Mouse (Mus musculus): ENCODE measurements around the gene Psmb4. TPM values are rescaled to one million over a fixed set of nuclear protein-coding genes. Genes with fewer than 3 reads are reported as not detected.
A peak's percentile ranks its signal among the peaks of the same experiment; 100 is the strongest.
"Not testable (repeated sequence)": the region's sequence is repeated elsewhere in the genome, so short reads cannot be mapped to it uniquely, and the experiment has no call there.

Gene Psmb4
- 100 to 1,000 TPM; 275 to 292 TPM for total RNA-seq (2021)

DNA sequence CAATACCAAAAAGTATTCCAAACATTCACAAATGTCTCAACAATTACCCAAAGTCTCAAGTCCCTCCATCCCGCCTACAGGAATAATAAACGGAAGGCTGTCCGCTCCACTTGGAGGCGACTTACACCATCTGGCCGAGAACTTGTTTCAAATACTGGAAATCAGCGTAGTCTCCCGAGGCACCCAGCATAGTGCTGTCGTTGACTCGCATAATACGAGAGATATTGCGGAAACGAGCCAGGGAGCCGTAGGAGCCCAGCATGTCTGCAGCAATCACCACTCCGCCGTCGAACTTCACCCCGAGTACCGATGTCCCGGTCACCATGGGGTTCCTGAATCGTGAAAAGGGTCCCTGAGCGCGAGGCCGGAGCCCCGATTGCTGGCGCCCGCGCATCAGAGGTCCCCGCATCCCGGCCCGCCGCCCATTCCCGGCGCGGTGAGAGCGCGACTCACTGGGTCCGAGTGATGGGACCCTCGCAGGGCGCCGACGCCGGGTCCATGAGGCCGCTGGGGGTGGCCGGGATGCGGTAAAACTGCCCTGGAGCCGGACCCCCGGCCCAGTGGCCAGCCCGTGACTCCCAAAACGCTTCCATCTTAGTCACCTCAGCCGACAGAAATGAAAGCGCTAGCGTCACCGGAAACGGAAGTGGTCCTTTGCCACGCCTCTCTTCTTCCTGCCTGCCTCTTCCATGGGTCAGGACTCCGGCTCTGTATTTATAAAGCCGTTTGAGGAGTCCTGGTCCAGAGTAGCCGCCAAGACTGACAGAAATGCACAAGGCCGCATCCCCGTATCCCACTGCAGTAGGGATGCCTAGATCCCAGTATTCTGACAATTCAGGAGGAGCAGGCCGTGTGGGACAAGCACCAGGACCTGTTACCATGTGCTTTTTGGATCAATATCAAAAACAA is at the start of gene Psmb4:
Gene Psmb4 (minus strand): TSS at position 646 of the 909 bp plus-strand sequence.
- DNase-seq, result peak; percentile 85

DNA sequence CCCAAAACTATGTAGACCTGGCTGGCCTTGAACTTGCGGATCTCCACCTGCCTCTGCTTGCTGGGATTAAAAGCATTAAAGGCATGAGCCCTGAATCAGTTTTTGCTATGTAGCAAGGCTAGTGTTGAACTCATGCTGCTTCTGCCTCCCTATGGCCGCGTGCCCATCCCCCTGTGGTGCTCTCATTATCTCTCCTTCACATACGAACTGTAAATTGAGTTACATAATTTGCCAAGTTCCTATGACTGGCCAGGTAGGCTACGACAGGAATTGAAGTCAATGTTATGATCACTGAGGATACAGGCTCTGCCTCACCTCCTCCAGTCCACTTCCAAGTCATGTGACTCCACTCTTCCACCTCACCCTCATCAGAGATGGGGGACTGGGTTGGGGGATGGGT is 49.4 kb upstream of the Psmb4 start:
- not testable (repeated sequence) for DNase-seq

DNA sequence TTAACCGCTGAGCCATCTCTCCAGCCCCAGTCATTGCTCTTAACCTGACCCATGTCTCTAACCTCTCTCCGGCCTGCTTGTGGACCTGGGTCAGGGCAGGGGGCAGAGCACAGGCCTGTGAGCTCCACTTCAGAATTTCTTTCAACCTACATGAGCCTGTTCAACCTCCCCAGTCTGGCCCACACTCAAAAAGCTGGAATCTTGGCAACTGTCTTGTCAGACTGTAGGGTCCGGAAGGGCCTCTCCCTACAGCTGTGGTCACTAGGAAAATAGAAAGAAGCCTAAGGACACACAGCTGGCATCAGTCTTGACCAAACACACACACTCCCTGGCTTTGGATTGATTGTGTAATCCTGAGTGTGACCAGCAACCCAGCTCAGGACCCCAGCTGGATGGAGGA is 48.6 kb upstream of the Psmb4 start:
- not testable (repeated sequence) for DNase-seq

DNA sequence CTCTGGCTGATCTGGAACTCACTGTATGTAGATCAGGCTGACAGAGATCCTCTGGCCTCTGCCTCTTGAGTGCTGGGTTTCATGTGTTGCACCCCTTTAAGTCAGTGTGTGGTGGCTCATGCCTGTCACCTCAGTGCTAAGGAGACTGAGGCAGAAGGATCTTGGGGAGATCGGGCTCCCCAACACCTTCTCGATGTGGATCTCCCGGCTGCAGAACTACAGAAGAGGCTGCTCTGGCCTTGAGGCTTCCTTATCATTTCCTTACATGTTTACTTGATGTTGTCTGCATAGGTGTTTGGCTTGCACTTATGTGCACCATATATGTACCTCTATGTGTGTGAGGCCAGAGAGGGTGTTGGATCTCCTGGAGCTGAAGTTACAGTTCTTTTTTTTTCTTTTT is 47.8 kb upstream of the Psmb4 start:
- not testable (repeated sequence) for DNase-seq

DNA sequence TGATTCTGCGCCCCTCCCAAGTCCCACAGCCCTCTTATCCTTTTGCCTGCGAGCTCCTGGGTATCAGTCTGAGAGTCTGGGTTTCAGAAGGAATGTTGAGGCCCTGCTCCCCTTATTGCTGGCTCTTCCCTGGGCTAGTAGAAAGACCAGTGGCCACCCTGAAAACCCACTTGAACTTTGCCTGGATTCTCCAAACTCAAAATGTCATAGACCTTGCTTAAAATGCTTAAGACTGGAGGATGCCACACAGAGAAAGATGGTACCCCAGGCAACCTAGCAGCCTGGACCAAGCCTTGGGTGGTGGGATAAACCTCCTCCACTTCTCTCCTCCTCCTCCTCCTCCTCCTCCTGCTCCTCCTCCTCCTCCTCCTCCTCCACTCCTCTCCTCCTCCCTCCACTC is 46.8 kb upstream of the Psmb4 start:
- not testable (repeated sequence) for DNase-seq

DNA sequence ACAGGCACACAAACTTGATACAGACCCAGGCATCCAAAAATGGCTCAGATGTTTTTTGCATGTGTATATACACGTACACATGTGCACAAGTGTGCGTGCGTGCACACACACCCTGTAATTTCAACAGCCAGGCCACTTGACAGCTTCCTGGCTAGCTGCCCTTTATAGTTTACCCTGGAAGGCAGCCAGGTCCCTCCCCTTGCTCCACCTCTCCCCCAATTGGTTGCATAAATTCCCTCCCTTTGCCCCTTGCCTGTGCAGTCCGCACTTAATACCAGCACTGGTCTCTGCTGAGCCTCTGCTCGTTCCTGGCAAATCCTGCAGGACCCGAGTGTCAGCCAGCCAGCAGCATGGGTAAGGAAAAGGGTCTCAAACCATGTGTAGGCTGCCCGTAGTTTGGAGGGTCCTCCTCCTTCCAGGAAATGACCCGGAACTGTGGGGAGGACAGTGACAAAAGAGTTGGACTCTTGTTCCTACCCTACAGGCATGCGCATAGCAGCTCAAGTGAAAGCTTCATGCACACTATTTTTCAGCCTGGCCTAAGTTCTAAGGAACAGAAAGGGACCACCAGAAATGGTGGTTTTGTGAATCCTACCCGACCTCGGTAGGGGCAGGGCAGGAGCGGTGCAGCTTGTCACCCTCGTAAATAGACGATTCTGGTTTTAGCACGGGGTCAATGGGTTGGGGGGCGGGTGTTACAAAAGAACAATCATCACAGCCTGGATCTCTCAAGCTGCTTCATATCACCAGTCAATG is 46.2 kb upstream of the Psmb4 start, which contains the start of gene Selenbp1:
Gene Selenbp1 (plus strand): TSS at position 248 of the 756 bp plus-strand sequence.
- DNase-seq, result peak; percentile 48 to 64

DNA sequence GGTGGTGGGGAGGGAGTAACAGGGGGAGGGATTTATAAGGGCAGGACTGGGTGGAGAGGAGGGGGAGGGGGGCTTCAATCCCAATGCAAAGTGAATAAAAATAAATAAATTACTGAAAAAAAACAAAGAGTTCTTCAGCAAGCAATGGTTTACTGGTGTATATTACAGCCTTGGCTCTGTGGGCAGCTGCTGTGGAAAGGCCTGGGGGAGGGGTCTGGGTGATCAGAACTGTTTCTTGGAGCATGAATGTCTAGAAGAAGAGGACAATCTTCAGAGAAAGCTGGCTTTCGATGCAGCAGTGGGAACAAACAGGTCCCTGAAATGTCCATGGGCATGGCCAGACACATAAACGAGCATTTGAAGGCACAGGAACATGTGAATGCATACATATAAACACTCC is 45.5 kb upstream of the Psmb4 start:
- not testable (repeated sequence) for DNase-seq

DNA sequence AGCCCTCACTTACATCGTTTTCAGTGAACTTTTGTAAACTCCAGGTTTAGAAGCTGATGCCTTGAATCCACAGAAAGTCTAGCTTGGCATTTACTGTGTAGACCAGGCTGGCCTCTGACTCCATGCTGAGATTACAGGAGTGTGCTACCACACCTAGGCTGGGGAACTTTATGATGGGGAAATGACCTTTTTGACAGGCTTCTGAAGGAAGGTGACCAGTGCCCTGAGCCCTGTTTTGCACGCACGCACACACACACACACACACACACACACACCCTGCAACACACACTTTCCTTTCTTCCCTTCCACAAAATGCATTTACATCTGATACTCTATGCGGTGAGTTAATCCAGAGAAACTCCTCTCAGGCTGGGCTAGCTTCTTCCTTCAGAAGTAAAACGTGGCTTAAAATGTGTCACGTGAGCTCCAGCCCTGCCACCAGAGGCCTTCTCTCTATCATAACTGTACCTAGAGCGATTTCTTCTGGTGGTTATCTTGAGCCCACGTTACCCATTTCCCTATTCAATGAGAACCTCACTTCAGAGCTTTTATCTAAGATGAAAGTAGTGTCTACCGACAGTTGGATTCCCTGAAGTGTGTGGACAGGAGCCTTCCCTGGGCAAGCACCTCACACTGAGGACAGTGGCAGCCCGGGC is 44.8 kb upstream of the Psmb4 start:
- DNase-seq, result not testable (repeated sequence)

DNA sequence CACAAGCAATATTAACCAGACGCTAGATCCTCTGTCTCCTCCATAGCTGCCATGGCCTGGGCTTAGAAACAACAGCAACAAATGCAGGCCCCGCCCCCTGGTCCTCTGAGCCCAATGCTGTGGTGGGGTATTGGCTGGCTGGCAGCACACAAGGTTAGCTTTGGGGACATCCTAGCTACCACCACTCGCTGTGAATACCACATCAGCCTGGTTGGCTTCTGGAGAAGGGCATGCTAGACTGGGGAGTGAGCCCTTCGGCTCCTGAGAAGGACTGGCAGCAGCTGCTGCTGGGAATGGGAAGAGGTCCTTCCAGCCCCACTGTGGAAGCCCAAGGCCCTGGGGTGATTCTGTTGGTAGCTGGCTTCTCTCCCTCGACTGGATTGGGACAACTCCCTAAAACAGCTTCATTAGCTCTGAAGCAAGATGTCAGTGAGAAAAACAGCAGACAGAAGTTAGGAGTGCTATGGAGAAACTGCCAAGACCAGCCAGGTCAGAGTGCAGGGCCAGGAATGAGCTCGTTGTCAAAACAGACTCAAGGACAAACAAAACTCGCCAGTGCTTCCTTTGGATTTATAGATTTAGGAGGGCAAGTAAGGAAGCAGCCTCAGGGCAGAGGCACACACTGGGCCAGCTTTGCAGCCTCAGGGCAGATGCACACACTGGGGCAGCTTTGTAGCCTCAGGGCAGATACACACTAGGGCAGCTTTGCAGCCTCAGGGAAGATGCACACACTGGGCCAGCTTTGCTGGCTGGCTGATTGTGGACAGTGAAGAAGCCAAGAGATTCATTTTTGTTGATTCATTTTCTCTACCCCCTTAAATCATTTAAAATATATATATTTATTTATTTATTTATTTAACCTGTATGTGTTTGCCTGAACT is 43.9 kb upstream of the Psmb4 start:
- DNase-seq, result not testable (repeated sequence)

DNA sequence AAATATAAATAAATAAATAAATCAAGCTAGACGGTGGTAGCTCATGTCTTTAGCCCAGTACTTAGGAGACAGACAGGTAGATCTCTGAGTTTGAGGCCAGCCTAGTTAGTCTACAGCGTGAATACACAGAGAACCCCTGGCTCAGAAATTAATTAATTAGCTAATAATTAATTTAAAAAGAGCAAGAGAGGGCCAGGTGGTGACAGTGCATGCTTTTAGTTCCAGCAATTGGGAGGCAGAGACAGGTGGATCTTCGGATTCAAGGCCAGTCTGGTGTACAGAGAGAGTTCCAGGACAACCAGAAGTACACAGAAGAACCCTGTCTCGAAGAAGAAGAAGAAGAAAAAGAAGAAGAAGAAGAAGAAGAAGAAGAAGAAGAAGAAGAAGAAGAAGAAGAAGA is 42.2 kb upstream of the Psmb4 start:
- DNase-seq, result not testable (repeated sequence)

DNA sequence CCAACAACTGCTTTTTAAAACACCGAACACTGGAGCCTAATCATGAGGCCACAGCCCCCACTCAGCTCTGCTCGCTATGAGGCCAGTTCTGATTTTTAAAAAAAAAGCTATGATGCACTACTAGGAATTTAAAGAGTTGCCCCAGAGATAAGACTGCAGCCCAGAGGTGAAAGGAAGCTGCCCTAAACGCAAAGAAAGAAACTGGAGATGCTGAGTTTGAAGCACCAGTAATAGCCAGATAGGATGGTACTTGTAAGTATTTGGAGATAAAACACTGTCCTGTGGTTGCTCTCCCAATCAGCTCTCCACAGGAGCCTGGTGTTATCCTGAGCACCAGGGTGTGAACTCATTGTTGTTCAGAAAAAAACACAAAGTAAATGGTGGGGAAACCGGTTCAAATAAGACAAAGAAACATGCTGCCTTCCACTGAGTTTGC is 39.6 kb upstream of the Psmb4 start:
- not testable (repeated sequence) for DNase-seq

DNA sequence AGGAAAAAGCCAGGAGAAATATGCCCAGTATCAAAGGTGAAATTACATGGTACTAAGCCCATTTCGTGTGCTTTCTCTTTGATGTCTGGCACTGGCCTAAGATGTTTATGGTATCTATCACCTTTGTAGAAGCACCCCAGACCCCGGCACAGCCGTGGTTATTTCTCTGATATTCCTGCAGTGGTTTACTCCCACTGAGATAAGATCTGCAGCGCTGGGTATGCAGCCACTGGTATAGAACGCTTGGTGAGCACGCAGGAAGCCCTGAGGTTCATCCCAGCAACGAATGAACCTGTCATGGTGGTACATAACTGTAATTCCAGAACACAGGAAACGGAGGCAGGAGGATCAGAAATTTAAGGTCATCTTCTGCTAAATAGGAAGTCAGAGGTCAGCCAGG is 37.9 kb upstream of the Psmb4 start:
- DNase-seq, result no peak

DNA sequence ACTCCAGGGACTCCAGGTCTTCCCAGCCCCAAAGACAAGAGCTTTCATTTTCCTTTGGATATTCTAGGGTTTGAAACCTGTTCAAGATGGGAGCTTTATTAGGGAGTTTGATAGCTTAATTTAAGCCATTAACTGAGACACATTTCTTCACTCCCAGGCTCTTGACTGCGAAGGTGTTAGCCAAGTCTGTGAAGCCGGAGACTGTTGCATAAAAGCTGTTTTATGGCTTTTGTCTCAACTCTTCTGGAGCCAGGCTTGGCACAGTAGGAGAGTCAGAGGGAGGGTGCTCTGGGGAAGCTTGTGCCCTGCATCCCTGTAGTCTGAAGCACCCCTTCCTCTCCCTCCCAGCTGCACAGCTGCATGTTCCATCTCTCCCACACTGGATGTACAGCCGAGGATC is 35.6 kb upstream of the Psmb4 start:
- no peak for DNase-seq

DNA sequence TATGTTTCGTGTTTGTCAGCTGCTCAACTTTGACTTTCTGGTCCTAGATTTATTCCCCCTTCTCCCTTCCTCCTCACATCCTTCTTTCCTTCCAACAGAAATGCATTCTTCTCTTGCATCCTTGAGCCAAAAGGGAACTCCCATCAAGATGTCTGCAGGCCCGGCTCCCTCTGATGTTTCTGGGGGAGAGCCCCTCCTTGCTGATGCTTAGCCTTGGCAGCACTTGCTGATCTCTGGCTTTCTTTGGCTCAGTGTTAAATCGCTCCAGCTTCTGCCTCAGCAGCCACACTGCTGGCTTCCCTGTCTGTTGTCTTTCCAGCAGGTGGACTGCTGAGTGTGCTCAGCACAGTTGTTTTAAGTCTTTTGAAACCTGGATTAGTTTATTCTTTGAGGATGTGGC is 34.3 kb upstream of the Psmb4 start:
- no peak for DNase-seq

DNA sequence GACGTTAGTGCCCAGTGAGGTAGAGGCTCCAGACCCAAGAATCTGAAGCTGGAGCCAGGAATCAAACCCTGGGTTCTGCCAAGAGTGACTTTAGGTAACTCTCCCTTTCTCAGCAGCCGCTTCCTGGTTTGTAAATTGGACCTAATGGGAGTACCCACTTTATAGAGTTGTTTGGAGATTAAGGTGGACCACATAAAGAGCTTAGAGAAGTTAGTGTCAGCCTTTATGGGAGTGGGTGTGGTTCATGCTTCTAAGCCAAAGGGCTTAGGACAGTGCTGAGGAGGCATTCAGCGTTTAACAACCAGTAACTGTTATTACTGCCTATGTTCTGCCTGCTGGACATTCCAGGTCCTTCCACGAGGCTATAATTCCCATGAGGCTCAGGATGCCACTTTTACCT is 32.1 kb upstream of the Psmb4 start:
- no peak for DNase-seq

DNA sequence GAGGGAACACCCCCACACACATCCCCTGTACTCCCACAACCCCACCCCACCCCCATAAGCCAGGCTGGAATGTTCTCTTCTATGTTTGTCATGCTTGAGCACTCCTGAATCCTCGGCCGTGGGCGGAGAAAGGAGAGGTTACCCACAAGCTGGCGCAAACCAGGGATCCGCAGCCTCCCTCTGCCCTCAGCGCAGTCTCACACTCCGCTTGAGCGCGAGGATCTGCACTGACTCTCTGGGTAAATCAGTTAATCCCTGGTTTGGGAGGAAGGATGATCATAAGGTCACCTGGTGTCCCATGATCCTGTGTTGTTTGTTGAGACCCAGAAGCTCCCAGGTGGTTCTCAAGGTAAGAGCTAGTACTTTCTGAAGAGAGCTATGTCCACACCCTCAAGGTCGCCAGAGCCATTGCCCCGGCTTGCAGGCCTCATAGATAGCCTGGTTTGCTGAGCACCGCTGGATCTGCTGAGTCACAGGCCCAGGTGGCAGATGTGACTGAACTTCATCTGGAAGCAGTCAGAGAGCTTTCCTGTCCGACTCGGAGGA is 31.1 kb upstream of the Psmb4 start:
- DNase-seq, result no peak

DNA sequence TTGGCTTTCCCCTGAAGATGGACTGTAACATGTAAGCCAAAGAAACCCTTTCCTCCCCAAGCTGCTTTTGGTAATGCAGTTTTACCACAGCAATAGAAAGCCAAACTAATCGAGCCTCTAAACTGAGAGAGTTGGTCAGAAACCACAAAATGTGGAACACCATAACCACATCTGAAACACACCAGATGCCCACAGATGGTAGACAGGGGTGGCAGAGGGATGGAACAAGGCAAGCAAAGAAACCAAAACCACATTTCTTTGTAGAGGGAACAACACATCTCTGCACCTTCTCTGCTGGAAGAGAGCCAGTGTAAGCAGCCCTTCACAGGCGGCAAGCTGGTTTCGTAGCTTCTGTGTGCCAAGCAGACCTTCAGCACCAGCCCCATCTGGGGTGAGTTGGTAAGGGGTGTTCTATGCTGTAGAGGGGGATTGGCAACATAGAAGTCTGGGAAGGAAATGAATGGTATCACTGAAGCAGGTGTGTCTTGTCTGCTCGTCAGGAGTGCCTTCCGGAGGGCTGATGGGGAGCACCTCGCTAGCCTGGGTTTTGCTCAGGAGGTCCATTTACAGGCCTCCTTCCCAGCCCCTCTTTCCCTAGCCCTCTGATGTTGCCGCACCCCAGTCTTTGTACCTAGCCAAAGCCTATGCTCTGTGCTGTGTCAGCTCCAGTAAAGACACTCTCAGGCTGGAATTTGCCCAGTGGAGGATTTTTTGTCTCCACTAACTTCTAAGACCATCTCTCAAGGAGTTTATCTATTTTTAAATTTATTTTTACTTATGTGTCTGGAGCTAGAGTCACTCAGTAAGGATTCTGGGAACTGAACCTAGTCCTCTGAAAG is 29.4 kb upstream of the Psmb4 start:
- no peak for DNase-seq

DNA sequence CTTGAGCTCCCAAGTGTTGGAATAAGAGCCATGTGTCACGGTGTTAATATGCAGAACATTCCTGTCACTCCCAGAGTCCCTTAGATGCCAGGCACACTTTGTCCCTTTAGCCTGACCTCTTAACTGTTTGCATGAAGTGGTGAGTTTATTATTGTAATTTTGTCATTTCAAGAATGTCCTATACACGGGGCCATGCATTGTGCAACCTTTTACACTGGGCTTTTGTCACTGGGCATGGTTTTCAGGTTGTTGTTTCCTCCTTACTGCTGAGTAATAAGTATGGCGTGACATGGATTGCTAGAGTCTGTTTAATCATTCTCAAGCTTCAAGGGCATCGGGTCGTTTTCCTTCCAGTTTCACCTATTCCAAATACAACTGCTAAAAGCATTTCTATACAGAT is 27.0 kb upstream of the Psmb4 start:
- no peak for DNase-seq

DNA sequence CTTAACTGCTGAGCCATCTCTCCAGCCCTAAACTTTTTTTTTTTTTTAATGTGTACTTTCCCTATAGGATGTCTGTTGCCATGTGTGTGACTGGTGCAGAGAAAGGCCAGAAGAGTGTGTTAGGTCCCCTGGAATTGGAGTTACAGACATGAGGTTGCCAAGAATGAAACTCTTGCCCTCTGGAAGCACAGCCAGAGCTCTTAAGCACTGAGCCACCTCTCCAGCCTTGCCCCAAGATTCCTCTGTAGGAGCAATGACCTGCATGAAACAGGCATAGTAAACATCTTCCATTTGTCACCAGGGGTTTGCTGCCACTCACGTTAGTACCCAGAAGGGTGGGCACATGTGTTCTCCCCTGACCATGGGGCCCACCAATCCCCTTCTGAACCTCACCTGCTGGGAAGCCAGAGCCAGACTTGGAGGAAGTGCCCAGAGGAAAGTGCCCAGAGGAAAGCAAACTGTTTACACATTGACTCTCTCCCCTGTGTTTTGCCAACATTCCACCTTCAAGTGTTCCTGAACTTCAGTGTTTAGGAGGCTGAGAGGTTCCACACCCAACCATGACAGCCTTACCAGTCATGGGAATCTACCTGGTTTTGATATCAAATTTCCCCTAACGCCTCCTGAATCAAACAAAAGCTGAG is 24.4 kb upstream of the Psmb4 start:
- no peak for DNase-seq

DNA sequence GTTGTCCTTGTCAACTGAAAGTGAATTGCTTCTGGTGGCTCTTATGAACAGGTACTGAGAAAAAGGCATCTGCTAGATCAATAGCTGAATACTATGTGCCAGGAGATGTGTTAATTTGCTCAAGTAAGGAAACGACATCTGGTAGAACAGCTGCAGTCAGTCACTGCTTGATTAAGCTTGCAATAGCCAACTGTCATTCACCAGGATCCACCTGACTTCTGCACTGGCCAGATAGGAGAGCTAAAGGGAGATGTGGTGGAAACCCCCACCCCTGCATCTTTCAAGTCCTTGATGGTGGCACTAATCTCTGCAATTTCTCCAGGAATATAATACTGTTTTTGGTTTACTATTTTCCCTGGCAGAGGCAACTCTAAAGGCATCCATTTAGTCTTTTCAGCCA is 19.7 kb upstream of the Psmb4 start:
- no peak for DNase-seq

Measured in layer of hippocampus, postnatal 36 days (tissue).